Mouse (Mus musculus) thymus, postnatal 36 days (tissue): ENCODE measurements around the gene 6030452D12Rik.

Experiments
- DNase-seq, 2 experiments: peaks; one replicate each; pipeline ENCODE4 v3.0.0; 2022; ENCODE audit warnings: mixed read lengths in 2 of 2

6030452D12Rik gene

GRCm38 (mm10) chr8:106518763-106519162, 18.4 kb downstream of the 6030452D12Rik start:
- DNase-seq = no peak

DNA sequence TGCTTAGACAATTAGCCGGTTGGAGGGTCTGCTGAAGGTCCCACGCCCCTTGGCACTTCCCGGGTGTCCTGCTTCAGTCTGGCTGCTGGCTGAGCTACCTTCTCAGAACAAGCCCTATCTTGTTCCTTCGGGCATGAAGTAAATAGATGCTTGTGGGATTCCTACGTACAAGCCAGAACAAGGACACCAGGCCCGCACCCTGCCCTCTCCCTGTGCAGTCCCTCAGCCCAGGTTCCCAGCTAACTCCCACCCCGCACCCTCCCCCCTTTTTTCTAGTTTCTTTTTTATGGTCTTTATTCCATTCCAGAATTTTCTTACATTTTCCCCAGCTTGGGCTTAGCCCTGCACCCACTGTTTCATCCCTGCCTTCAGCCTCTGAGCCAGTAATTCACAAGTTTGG, 20.3 kb downstream of the 6030452D12Rik start:
- DNase-seq = no peak

DNA sequence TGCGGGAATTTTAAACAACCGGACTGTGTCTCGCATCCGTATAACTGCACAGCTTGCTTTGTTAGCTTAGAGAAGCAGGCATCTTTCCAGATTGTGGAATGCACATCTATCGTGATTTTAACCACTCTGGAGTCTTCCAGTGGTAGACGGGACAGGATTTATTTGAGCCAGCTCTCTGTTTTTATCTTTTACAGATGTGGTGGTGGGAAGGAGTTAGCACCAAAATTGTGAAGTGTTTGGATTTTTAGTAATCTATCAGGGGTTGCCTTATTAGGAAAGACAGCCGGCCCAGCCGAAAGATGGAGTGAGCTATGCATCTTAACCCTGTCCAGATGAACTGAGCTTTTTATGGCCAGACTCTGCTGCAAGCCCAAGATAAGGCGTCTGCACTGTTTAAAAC, 21.5 kb downstream of the 6030452D12Rik start:
- DNase-seq = no peak

GRCm38 (mm10) chr8:106526725-106527124, 26.4 kb downstream of the 6030452D12Rik start:
- DNase-seq = no peak

DNA sequence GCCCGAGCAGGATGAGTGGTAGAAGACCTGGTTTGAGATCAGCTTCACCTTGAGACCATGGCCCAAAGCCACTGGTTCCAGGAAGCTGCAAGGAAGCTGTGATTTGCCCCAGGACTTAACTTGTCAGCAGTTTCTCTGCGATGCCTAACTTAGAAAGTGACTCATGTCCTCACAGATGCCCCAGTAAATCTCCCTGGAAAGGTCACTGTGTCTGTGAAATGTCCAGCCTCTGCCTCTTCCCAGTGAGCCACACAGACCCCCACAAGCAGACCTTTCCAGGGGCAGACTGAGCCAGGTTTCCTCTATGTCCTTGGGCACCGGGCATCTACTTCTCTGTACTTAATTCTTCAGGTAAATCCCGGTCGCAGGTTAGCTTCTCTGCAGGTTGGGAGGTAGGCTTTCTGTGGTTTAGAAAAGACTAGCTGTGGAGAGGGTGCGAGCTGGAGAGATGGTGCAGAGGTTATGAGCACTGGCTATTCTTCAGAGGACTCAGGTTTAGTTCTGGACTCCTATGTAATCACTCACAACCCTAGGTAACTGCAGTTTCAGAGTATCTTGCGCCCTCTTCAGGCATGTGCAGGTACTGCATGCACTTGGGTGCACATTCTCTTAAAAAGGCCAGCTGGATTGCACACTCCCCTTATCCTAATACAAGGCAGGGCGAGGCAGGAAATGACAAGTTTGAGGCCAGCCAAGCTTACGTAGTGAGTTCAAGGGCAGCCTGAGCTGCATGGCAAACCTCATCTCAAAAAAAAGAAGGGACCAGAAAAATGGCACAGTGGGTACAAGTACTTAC, 27.1 kb downstream of the 6030452D12Rik start:
- DNase-seq = no peak

- DNase-seq = no peak
Measured at GRCm38 (mm10) chr8:106528596-106529249, 28.4 kb downstream of the 6030452D12Rik start.

DNA sequence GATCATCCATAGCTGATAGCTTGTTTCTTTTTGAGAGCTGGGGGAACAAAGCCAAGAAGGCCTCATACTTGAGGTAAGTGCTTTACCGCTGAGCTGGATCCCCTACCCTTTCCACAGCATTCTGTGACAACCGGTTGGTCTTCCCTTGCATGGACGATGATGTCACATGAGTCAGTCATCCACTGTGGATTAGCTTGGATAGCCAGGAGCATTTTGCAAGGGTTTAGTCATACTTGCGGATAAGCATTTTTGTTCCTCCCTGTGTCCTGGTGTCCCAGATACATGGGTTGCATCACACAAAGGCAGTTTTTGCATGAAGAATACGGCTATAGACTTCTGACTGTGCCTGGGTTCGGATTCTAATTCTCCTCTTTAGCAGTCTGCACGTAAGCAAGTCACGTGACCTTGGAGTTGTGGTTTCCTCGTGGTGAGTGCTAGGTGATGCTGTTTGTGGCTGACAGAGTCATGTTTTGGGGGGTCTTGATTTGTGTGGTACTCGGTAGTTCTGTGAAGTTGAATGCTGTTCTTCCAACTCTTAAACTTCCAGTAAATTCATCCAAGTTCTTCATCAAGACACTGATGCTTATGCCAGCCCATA, 29.7 kb downstream of the 6030452D12Rik start:
- no peak for DNase-seq

GRCm38 (mm10) chr8:106530566-106530965, 30.2 kb downstream of the 6030452D12Rik start:
- DNase-seq = no peak

- no peak for DNase-seq
Measured at GRCm38 (mm10) chr8:106533709-106534108, 33.4 kb downstream of the 6030452D12Rik start.

DNA sequence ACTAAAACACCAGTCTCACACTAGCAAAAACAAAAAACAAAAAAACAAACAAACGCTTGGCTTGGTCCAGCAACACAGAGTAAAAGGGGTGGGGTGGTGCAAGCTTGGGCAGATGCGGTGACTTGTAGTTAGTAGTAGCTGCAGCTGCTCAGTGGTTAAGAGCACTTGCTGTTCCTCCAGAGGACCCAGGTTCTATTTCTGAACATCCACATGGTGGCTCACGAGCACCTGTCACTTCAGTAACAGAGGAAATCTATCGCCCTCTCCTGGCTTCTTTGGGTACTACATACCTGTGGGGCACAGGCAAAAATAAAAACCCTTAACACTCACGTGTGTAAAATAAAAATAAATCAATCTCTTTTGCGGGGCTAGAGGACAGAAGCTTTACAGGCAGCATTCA, 34.1 kb downstream of the 6030452D12Rik start:
- DNase-seq = peak; percentile 49 to 54

GRCm38 (mm10) chr8:106535448-106535847, 35.1 kb downstream of the 6030452D12Rik start:
- no peak for DNase-seq

GRCm38 (mm10) chr8:106539193-106539592, 38.9 kb downstream of the 6030452D12Rik start:
- no peak for DNase-seq

DNA sequence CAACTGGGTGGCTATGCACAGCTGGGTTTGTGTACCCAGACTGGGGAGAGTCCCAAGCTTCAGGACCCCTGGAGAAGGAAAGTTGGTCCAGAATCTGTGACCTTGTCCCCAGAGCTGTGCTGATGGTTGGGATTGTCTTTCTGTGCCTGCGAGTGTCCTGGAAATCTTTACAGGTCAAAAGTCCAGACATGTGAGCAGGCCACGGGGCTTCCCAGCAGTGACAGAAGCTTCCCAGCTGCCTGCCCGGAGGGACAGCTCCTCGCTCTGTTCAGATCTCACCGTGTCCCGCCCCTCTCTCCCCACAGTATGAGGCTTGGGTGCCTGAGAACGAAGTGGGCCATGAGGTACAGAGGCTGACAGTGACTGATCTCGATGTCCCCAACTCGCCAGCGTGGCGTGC, 40.7 kb downstream of the 6030452D12Rik start:
- DNase-seq = no peak

DNA sequence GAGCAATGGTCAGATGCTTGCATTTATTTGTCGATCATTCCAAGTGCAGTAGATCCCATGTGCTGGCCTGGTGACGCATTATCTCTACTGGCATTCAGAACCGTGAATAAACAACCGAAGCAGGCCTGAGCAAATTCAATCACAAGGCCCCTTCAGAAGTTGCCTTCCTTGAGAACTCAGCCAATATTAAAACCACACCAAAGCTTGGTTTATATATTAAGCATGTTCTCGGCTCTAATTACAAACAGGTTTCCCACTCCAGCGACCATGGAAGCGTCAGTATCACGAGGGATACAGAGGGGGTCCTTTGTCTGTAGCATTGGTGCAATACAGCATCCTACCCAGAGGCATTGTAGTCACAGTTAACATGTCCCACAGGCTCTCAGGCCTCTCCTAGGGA, 42.7 kb downstream of the 6030452D12Rik start:
- no peak for DNase-seq

DNA sequence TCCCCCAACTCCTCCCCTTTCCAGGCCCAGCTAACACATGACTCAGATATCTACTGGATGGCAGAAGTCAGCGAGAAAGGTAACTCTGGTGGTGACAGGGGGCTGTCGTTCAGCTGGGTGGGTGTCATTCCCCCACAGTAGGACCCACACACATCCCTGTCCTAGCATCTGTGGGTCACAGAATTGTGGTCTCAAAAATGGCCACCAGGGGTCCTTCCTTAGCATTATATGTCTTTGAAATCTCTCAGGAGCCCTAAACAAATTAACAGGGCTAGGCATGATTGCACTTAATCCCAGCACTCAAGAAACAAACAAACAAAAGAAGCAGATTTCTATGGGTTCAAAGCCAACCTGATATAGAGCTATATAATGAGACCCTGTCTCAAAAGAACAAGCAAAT, 44.8 kb downstream of the 6030452D12Rik start:
- no peak for DNase-seq

DNA sequence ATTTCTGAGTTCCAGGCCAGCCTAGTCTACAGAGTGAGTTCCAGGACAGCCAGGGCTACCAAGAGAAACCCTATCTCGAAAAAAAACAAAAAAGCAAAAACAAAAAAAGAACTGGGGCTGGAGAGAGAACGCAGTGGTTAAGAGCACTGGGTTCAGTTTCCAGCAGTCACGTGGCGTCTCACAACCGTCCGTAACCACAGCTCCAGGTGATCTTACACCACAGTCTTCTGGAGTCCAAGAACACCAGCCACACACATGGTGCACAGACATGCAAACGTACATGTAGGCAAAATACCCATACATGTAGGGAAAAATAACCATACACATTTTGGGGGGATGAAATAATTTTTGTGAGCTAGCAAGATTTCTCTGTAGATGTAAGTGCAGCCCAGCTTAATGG, 46.4 kb downstream of the 6030452D12Rik start:
- peak in 1 of 2 experiments; percentile 29 for DNase-seq

GRCm38 (mm10) chr8:106548366-106548936, 48.1 kb downstream of the 6030452D12Rik start:
- no peak for DNase-seq

DNA sequence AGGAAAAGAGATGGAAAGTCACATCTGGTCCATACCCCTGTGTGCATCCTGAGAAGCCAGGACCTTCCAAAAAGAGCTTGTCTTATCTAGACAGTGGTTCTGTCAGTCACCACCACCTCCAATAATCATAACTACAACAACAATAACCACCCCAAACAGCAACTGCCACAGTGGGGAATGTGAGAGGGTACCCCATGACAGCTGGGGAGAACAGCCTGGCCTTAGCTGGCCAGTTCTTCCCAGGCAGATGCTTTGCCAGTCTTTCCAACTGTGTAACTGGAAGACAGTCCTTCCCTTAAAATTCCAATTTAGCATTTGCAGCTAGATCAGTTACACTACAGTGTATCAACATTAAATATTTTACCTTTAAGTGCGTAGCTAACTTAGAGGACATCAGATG, 50.6 kb downstream of the 6030452D12Rik start:
- DNase-seq = no peak

DNA sequence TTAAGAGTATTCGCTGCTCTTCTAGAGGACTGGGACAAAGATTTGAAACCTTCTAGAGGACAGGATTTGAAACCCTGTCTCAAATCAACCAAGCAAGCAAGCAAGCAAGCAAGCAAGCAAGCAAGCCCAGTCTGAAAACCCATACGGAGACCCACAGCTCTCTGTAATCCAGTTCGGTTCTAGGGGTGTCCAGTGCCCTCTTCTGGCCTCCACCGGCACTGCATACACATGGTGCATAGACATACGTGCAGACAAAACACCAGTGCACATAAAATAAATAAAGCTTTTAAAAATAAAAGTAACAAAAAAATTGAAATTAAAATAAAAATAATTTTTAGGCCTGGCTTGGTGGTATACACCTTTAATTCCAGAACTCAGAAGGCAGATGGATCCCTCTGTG, 53.7 kb downstream of the 6030452D12Rik start:
- DNase-seq = no peak

- no peak for DNase-seq
Measured at GRCm38 (mm10) chr8:106556068-106556645, 55.8 kb downstream of the 6030452D12Rik start.
